Mouse (Mus musculus) spleen, adult 2 months (tissue): ENCODE data around the gene Knstrn.

Experiments
- CTCF ChIP-seq: fragments of 200-500 bp; IDR thresholded peaks from 2 replicates; pipeline ENCODE4 v1.5.1; 2011; ENCODE audit warnings: mild to moderate bottlenecking, inconsistent platforms; ENCODE audit not compliant: insufficient read depth, insufficient read length, insufficient replicate concordance; ENCODE audit errors: extremely low read depth
- POLR2A ChIP-seq: fragments of 200-500 bp; IDR thresholded peaks from 2 replicates; pipeline ENCODE4 v1.6.1; 2011; ENCODE audit warnings: low read depth, low read length, inconsistent platforms

DNA sequence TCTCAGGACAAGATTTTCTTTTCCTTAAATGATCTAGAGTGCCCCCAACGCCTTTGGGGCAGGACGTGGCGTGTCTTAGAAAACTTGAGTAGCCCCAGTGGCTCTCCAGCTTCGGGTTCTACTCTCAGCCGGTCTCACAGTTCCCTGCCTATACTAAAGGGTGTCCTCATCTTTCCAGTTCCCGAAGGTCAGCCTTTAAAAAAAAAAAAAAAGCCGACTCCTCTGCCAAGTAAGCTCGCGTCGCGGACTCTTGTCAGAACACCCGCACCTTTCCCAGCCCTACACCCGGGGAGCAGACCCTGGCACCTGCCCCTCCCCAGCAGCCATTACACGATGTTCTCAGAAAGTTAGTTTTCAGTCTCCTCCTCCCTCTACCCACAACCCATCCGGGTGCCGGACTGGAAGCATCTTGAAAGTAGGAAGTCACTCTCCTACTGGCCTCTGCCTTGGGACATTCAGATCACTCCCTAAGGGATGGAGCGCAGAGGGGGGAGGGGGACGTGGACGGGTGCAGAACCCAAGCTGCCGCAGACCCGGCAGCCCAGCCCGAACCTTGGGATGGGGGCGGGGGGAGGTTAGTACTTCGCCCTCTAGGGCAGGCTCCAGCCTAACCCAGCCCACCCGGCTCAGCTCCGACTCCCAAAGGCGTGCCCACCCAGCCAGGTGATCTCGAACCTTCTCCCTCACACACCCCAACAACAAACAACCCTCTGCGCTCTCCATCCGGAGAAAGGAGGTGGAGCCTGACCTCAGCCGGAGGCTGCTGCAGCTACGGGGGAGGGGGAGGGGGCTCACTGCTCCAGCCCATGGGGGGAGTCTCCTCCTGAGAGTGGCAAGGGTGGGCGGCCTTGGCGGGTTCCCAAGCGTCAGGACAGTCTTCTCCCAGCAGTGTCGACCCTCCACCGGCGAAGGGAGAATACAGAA is 82.4 kb downstream of the Knstrn start:
- TF ChIP-seq POLR2A (no peak), CTCF (no peak)
